Mouse (Mus musculus) testis, adult 10 weeks (tissue): ENCODE results near the gene Hax1. TPM values are rescaled to one million over a fixed set of nuclear protein-coding genes. Genes with fewer than 3 reads are reported as not detected.

ENCODE experiments used
- polyA plus RNA-seq: library from polyadenylated mRNA; stranded (reverse); fragments of 350-450 nt; fragmentation: Illumina TruSeq; extraction: RNeasy Lipid Tissue Mini Kit (QIAGEN cat#74804); gene quantifications from one replicate; pipeline ENCODE4 v1.2.3, GENCODE M21; 2014; ENCODE audit warnings: low read depth, low replicate concordance

Gene Hax1
- 117 TPM for polyA plus RNA-seq

DNA sequence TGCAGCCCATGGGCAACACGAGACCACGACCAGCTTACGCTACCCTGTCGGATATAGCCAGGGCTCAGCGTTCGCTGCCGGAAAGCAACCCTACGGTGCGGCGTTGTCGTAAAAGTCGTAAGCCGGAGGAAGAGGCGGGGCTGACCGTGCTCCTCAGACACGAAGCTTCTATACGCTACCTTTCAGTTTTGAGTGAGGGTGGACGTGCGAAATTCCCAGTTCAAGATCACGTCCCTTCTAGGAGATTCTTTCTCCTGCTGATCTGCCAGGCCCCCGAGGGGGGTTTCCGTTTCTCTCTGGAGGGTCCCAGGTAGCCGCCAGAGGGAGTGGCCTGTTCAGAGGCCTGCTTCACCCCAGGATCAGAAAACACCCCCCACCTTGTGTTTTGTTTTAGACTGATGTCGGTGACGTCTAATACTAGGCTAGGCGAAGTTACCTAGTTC lies at the start of gene Hax1:
TSS of gene Hax1 (minus strand) at position 169 of the 443 bp plus-strand sequence.

DNA sequence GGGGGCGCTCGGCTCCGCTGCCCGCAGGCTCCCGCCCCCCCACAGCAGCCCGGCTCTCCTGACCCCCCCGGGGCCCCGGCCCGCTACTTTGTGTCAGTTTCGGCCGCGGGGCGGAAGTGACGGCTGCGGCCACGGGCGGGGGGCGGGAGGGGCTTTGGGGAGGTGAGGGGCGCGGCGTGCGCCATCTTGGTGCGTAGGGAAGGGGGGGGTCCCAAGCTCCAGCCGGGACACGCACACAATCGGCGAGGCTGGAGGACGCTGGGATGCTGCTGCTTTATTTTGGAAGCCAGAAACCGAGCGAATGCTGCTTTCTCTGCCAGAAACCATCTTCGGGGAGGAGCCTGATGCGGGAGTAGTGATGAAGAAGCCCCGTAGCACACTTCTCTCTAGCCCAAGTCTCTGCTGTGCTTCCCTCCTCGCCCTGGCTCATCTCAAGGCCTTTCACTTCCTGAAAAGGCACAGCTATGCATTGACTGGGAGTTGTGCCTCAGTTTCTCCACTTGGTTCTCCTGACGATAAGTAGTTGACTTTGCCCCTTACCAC lies 35.3 kb downstream of the Hax1 start, which contains the start of gene Atp8b2:
TSS of gene Atp8b2 (minus strand) at position 288 of the 543 bp plus-strand sequence.

Other genes starting within 250 kb of the Hax1 start
- gene Chrnb2, start 234.1 kb downstream of the Hax1 start, polyA plus RNA-seq = 0.62 TPM
- 67.5 TPM for gene Ube2q1, start 225.2 kb downstream of the Hax1 start, polyA plus RNA-seq
- 0.55 TPM for gene She, start 167.4 kb downstream of the Hax1 start, polyA plus RNA-seq
- gene Il6ra, start 85.6 kb downstream of the Hax1 start, polyA plus RNA-seq = 0.57 TPM
- 16.2 TPM for gene Atp8b2, start 35.3 kb downstream of the Hax1 start, polyA plus RNA-seq
- 183 TPM for gene 4933434E20Rik, start 52.9 kb upstream of the Hax1 start, polyA plus RNA-seq
- 192 TPM for gene Ubap2l, start 53.8 kb upstream of the Hax1 start, polyA plus RNA-seq
- 62.2 TPM for gene Tpm3, start 73.9 kb upstream of the Hax1 start, polyA plus RNA-seq
- 64.0 TPM for gene Nup210l, start 105.4 kb upstream of the Hax1 start, polyA plus RNA-seq
- gene Rps27, start 214.9 kb upstream of the Hax1 start, polyA plus RNA-seq = 882 TPM
- gene Rab13, start 214.9 kb upstream of the Hax1 start, polyA plus RNA-seq = 6.5 TPM
- gene Jtb, start 232.8 kb upstream of the Hax1 start, polyA plus RNA-seq = 31.8 TPM
- gene Creb3l4, start 244.7 kb upstream of the Hax1 start, polyA plus RNA-seq = 211 TPM
- gene Slc39a1, start 249.4 kb upstream of the Hax1 start, polyA plus RNA-seq = 21.2 TPM